ENCODE assay signal across 8 mouse cellular contexts in genomic region chr8:114876161-114876611, GRCm38 (mm10).
DNase-seq lines count a peak whose midpoint lies in the region; ATAC-seq and TF ChIP-seq lines count a peak whose summit lies in the region.
"Had no signal": no experiment of that assay in that cellular context is flagged by ENCODE, and none has a peak within 500 bp of the region (broad histone marks: within the 10 kb centered on the region; RNA-seq: fewer than 3 reads in every experiment).

No protein-coding gene starts in this region.

- no peak for TF ChIP-seq CTCF in lung, postnatal 0 days (IDR thresholded peaks at IDR 0.05)
- TF ChIP-seq CTCF in lung, adult 2 months (IDR thresholded peaks at IDR 0.05; ENCODE audit: insufficient read depth, low read length): no peak

- no peak overlapping the region for H3K4me3 ChIP-seq in lung, postnatal 0 days (ENCODE audit: low read depth, low read length)
- H3K4me3 ChIP-seq in lung, adult 2 months (replicated peaks; ENCODE audit: extremely low read depth, low read depth, low read length): no peak overlapping the region
- no peak overlapping the region for H3K4me3 ChIP-seq in forebrain, embryonic 15.5 days
- H3K4me3 ChIP-seq in midbrain, embryonic 10.5 days: no peak overlapping the region
- H3K4me3 ChIP-seq: gastrocnemius, adult 2 months had no signal

- no peaks in the 10 kb centered on the region for H3K27me3 ChIP-seq in lung, postnatal 0 days (replicated peaks; ENCODE audit: insufficient read depth, low read length)
- H3K27me3 ChIP-seq in forebrain, embryonic 15.5 days: peaks cover 3% of the 10 kb centered on the region; the same call in 1 of the 2 replicates
- peaks cover 38% of the 10 kb centered on the region for H3K27me3 ChIP-seq in midbrain, embryonic 10.5 days (ENCODE audit: low read depth, poor library complexity, severe bottlenecking)

- intact Hi-C loops in left cerebral cortex, postnatal 14 days (cut with DNase I): no loop called here

- H3K9ac ChIP-seq in lung, postnatal 0 days (replicated peaks; ENCODE audit: low read depth): no peak overlapping the region
- H3K9ac ChIP-seq in forebrain, embryonic 15.5 days (replicated peaks): no peak overlapping the region

- no peaks in the 10 kb centered on the region for H3K36me3 ChIP-seq in lung, postnatal 0 days (ENCODE audit: insufficient read depth, low read length)
- H3K36me3 ChIP-seq in forebrain, embryonic 15.5 days: no peaks in the 10 kb centered on the region
- no peaks in the 10 kb centered on the region for H3K36me3 ChIP-seq in midbrain, embryonic 10.5 days

- peak overlapping the region; percentile 77 for H3K27ac ChIP-seq in lung, postnatal 0 days (ENCODE audit: low read length)
- 0 out of 2 replicates have a peak overlapping the region, but pooled peaks have one; percentile 12 for H3K27ac ChIP-seq in forebrain, embryonic 15.5 days (replicated peaks)
- peak overlapping the region; percentile 55; the same call in 1 of the 2 replicates for H3K27ac ChIP-seq in midbrain, embryonic 10.5 days (replicated peaks)
- H3K27ac ChIP-seq: gastrocnemius, adult 2 months had no signal

- TF ChIP-seq EP300 in lung, postnatal 0 days (IDR thresholded peaks at IDR 0.05): no peak

- ATAC-seq in lung, postnatal 0 days: peak; percentile 7; the same call in 1 of the 2 replicates
- 0 out of 2 replicates have a peak, but pooled peaks have one; percentile 41 for ATAC-seq in forebrain, embryonic 15.5 days (replicated peaks)

- H3K9me3 ChIP-seq in lung, postnatal 0 days (ENCODE audit: low read length): no peaks in the 10 kb centered on the region
- H3K9me3 ChIP-seq in forebrain, embryonic 15.5 days: no peaks in the 10 kb centered on the region
- no peaks in the 10 kb centered on the region for H3K9me3 ChIP-seq in midbrain, embryonic 10.5 days (replicated peaks)

- DNase-seq in lung, postnatal 0 days (ENCODE audit: low spot score): peak; percentile 36
- DNase-seq in lung, adult 2 months: no peak
- DNase-seq in midbrain, embryonic 10.5 days (ENCODE audit: low spot score): peak; percentile 48
- no peak for DNase-seq in thymus, postnatal 0 days (ENCODE audit: low spot score)
- no peak for DNase-seq in frontal cortex, postnatal 36 days (ENCODE audit: low spot score in 2 of 2)
- no peak for DNase-seq in left cerebral cortex, postnatal 14 days (ENCODE audit: low spot score in 2 of 2)
- DNase-seq: gastrocnemius, adult 2 months had no signal

- no peak for TF ChIP-seq POLR2A in lung, adult 2 months (IDR thresholded peaks at IDR 0.05; ENCODE audit: borderline replicate concordance, extremely low read depth, low read depth, low read length)

- 22% methylated on average over 11 of the region's 11 CpGs for whole genome bisulfite sequencing in lung, postnatal 0 days
- 44% methylated on average over 11 of the region's 11 CpGs for WGBS in lung, adult 2 months
- 2% methylated on average over 11 of the region's 11 CpGs for WGBS in forebrain, embryonic 15.5 days
- WGBS in midbrain, embryonic 10.5 days: 12% methylated on average over 11 of the region's 11 CpGs

- peaks cover 8% of the 10 kb centered on the region for H3K4me1 ChIP-seq in lung, postnatal 0 days (ENCODE audit: insufficient read depth, low read depth, low read length)
- no peaks in the 10 kb centered on the region for H3K4me1 ChIP-seq in lung, adult 2 months (ENCODE audit: control insufficient read depth, insufficient read depth, low read length)
- peaks cover 22% of the 10 kb centered on the region for H3K4me1 ChIP-seq in forebrain, embryonic 15.5 days
- peaks cover 44% of the 10 kb centered on the region for H3K4me1 ChIP-seq in midbrain, embryonic 10.5 days

- H3K4me2 ChIP-seq in lung, postnatal 0 days (replicated peaks; ENCODE audit: low read depth, low read length): peak overlapping the region; percentile 32
- 0 out of 2 replicates have a peak overlapping the region, but pooled peaks have one; percentile 15 for H3K4me2 ChIP-seq in forebrain, embryonic 15.5 days (replicated peaks)

Comparison
In these comparisons a context has a peak if more than half of its experiments do, and no peak if none do; other contexts are left out.
1. DNase-seq: peak in lung, postnatal 0 days (single experiment) and midbrain, embryonic 10.5 days (single experiment); none in lung, adult 2 months (single experiment), thymus, postnatal 0 days (single experiment), frontal cortex, postnatal 36 days (0 of 2) and left cerebral cortex, postnatal 14 days (0 of 2).
2. H3K27ac ChIP-seq: peak in every context shown above with its lines; median percentile 77 in lung, postnatal 0 days; 55 in midbrain, embryonic 10.5 days; 12 in forebrain, embryonic 15.5 days.